Mouse (Mus musculus): ENCODE measurements at regions not wholly inside any gene's neighbourhood (a gene's known extent, or its start where the extent isn't known, plus 50 kb on each side); places are given as distances from the start of the nearest gene placed in this dataset.
A peak's percentile ranks its signal among the peaks of the same experiment; 100 is the strongest.

- DNase-seq (ENCODE audit: low spot score) (peak; percentile 61), ATAC-seq (ENCODE audit: insufficient number of reproducible peaks, low FRiP score, low TSS enrichment, low read depth) (0 out of 2 replicates have a peak, but pooled peaks have one; percentile 44)
- WGBS, result 20% methylated on average over 10 of the region's 10 CpGs
- Histone ChIP-seq H3K27me3 (ENCODE audit: control insufficient read depth, insufficient read depth, low read length) (no peaks in the 10 kb centered on the region), H3K9ac (ENCODE audit: low read length) (no peak overlapping the region), H3K9me3 (ENCODE audit: control insufficient read depth, low read length) (no peaks in the 10 kb centered on the region), H3K4me3 (ENCODE audit: low read depth, low read length) (no peak overlapping the region), H3K36me3 (ENCODE audit: control insufficient read depth, insufficient read depth, low read length) (no peaks in the 10 kb centered on the region), H3K4me2 (ENCODE audit: low read depth, severe bottlenecking) (no peak overlapping the region), H3K27ac (replicated peaks; ENCODE audit: low read depth, low read length) (no peak overlapping the region), H3K4me1 (ENCODE audit: control insufficient read depth, insufficient read depth, low read length) (peaks cover 20% of the 10 kb centered on the region)
Measured at GRCm38 (mm10) chr1:90300229-90300628, 96.4 kb downstream of the Ackr3 start.

GRCm38 (mm10) chr1:90304331-90304730 lies 100.6 kb downstream of the Ackr3 start:
- H3K9ac ChIP-seq (ENCODE audit: low read length), result no peak overlapping the region
- H3K4me3 ChIP-seq (ENCODE audit: low read depth, low read length), result no peak overlapping the region
- no peak for DNase-seq (ENCODE audit: low spot score)
- peaks cover 11% of the 10 kb centered on the region for H3K4me1 ChIP-seq (ENCODE audit: control insufficient read depth, insufficient read depth, low read length)
- H3K27me3 ChIP-seq (ENCODE audit: control insufficient read depth, insufficient read depth, low read length), result no peaks in the 10 kb centered on the region
- H3K36me3 ChIP-seq (ENCODE audit: control insufficient read depth, insufficient read depth, low read length), result no peaks in the 10 kb centered on the region
- no peaks in the 10 kb centered on the region for H3K9me3 ChIP-seq (ENCODE audit: control insufficient read depth, low read length)
- 35% methylated on average over 7 of the region's 7 CpGs for WGBS
- no peak overlapping the region for H3K27ac ChIP-seq (replicated peaks; ENCODE audit: low read depth, low read length)
- ATAC-seq (ENCODE audit: insufficient number of reproducible peaks, low FRiP score, low TSS enrichment, low read depth), result no peak
- H3K4me2 ChIP-seq (ENCODE audit: low read depth, severe bottlenecking), result no peak overlapping the region

- no peaks in the 10 kb centered on the region for H3K27me3 ChIP-seq (ENCODE audit: control insufficient read depth, insufficient read depth, low read length)
- H3K27ac ChIP-seq (replicated peaks; ENCODE audit: low read depth, low read length), result no peak overlapping the region
- no peaks in the 10 kb centered on the region for H3K36me3 ChIP-seq (ENCODE audit: control insufficient read depth, insufficient read depth, low read length)
- DNase-seq (ENCODE audit: low spot score), result no peak
- H3K4me3 ChIP-seq (ENCODE audit: low read depth, low read length), result no peak overlapping the region
- H3K9ac ChIP-seq (ENCODE audit: low read length), result no peak overlapping the region
- no peaks in the 10 kb centered on the region for H3K4me1 ChIP-seq (ENCODE audit: control insufficient read depth, insufficient read depth, low read length)
- 69% methylated on average over 3 of the region's 3 CpGs for WGBS
- ATAC-seq (ENCODE audit: insufficient number of reproducible peaks, low FRiP score, low TSS enrichment, low read depth), result no peak
- H3K9me3 ChIP-seq (ENCODE audit: control insufficient read depth, low read length), result no peaks in the 10 kb centered on the region
- no peak overlapping the region for H3K4me2 ChIP-seq (ENCODE audit: low read depth, severe bottlenecking)
Measured at GRCm38 (mm10) chr1:90311016-90311415, 107.2 kb downstream of the Ackr3 start.

- H3K36me3 ChIP-seq (ENCODE audit: control insufficient read depth, insufficient read depth, low read length), result no peaks in the 10 kb centered on the region
- no peak overlapping the region for H3K27ac ChIP-seq (replicated peaks; ENCODE audit: low read depth, low read length)
- H3K4me3 ChIP-seq (ENCODE audit: low read depth, low read length), result no peak overlapping the region
- no peak overlapping the region for H3K9ac ChIP-seq (ENCODE audit: low read length)
- H3K27me3 ChIP-seq (ENCODE audit: control insufficient read depth, insufficient read depth, low read length), result no peaks in the 10 kb centered on the region
- ATAC-seq (ENCODE audit: insufficient number of reproducible peaks, low FRiP score, low TSS enrichment, low read depth) (no peak), DNase-seq (ENCODE audit: low spot score) (no peak)
- H3K9me3 ChIP-seq (ENCODE audit: control insufficient read depth, low read length), result no peaks in the 10 kb centered on the region
- no peak overlapping the region for H3K4me2 ChIP-seq (ENCODE audit: low read depth, severe bottlenecking)
- no peaks in the 10 kb centered on the region for H3K4me1 ChIP-seq (ENCODE audit: control insufficient read depth, insufficient read depth, low read length)
- WGBS, result 67% methylated on average over 8 of the region's 8 CpGs
Measured at GRCm38 (mm10) chr1:90311649-90312442, 108.1 kb downstream of the Ackr3 start.

GRCm38 (mm10) chr1:90313750-90314359 lies 110.1 kb downstream of the Ackr3 start:
- ATAC-seq (ENCODE audit: insufficient number of reproducible peaks, low FRiP score, low TSS enrichment, low read depth), result no peak
- Histone ChIP-seq H3K4me3 (ENCODE audit: low read depth, low read length) (no peak overlapping the region), H3K4me2 (ENCODE audit: low read depth, severe bottlenecking) (no peak overlapping the region), H3K27ac (replicated peaks; ENCODE audit: low read depth, low read length) (no peak overlapping the region), H3K9ac (ENCODE audit: low read length) (no peak overlapping the region), H3K9me3 (ENCODE audit: control insufficient read depth, low read length) (no peaks in the 10 kb centered on the region), H3K36me3 (ENCODE audit: control insufficient read depth, insufficient read depth, low read length) (no peaks in the 10 kb centered on the region), H3K27me3 (ENCODE audit: control insufficient read depth, insufficient read depth, low read length) (no peaks in the 10 kb centered on the region), H3K4me1 (ENCODE audit: control insufficient read depth, insufficient read depth, low read length) (no peaks in the 10 kb centered on the region)
- DNase-seq (ENCODE audit: low spot score), result no peak
- 78% methylated on average over 12 of the region's 12 CpGs for WGBS

GRCm38 (mm10) chr1:90317902-90318301 lies 114.1 kb downstream of the Ackr3 start:
- H3K4me3 ChIP-seq (ENCODE audit: low read depth, low read length), result no peak overlapping the region
- no peak overlapping the region for H3K27ac ChIP-seq (replicated peaks; ENCODE audit: low read depth, low read length)
- ATAC-seq (ENCODE audit: insufficient number of reproducible peaks, low FRiP score, low TSS enrichment, low read depth) (no peak), DNase-seq (ENCODE audit: low spot score) (no peak)
- H3K9ac ChIP-seq (ENCODE audit: low read length), result no peak overlapping the region
- no peaks in the 10 kb centered on the region for H3K9me3 ChIP-seq (ENCODE audit: control insufficient read depth, low read length)
- H3K27me3 ChIP-seq (ENCODE audit: control insufficient read depth, insufficient read depth, low read length), result no peaks in the 10 kb centered on the region
- H3K36me3 ChIP-seq (ENCODE audit: control insufficient read depth, insufficient read depth, low read length), result no peaks in the 10 kb centered on the region
- H3K4me1 ChIP-seq (ENCODE audit: control insufficient read depth, insufficient read depth, low read length), result 0 out of 2 replicates have a peak, but pooled peaks cover 2% of the 10 kb centered on the region
- 87% methylated on average over 6 of the region's 6 CpGs for WGBS
- no peak overlapping the region for H3K4me2 ChIP-seq (ENCODE audit: low read depth, severe bottlenecking)

- Histone ChIP-seq H3K4me1 (ENCODE audit: control insufficient read depth, insufficient read depth, low read length) (0 out of 2 replicates have a peak, but pooled peaks cover 2% of the 10 kb centered on the region), H3K27ac (replicated peaks; ENCODE audit: low read depth, low read length) (no peak overlapping the region), H3K4me2 (ENCODE audit: low read depth, severe bottlenecking) (no peak overlapping the region), H3K9me3 (ENCODE audit: control insufficient read depth, low read length) (no peaks in the 10 kb centered on the region), H3K4me3 (ENCODE audit: low read depth, low read length) (no peak overlapping the region), H3K9ac (ENCODE audit: low read length) (no peak overlapping the region), H3K27me3 (ENCODE audit: control insufficient read depth, insufficient read depth, low read length) (no peaks in the 10 kb centered on the region), H3K36me3 (ENCODE audit: control insufficient read depth, insufficient read depth, low read length) (no peaks in the 10 kb centered on the region)
- WGBS, result 86% methylated on average over 9 of the region's 9 CpGs
- ATAC-seq (ENCODE audit: insufficient number of reproducible peaks, low FRiP score, low TSS enrichment, low read depth), result no peak
- DNase-seq (ENCODE audit: low spot score), result no peak
Measured at GRCm38 (mm10) chr1:90318502-90318901, 114.7 kb downstream of the Ackr3 start.

- Histone ChIP-seq H3K4me3 (ENCODE audit: low read depth, low read length) (no peak overlapping the region), H3K27ac (replicated peaks; ENCODE audit: low read depth, low read length) (no peak overlapping the region), H3K9me3 (ENCODE audit: control insufficient read depth, low read length) (no peaks in the 10 kb centered on the region), H3K4me2 (ENCODE audit: low read depth, severe bottlenecking) (no peak overlapping the region), H3K36me3 (ENCODE audit: control insufficient read depth, insufficient read depth, low read length) (no peaks in the 10 kb centered on the region), H3K9ac (ENCODE audit: low read length) (no peak overlapping the region), H3K27me3 (ENCODE audit: control insufficient read depth, insufficient read depth, low read length) (no peaks in the 10 kb centered on the region), H3K4me1 (ENCODE audit: control insufficient read depth, insufficient read depth, low read length) (0 out of 2 replicates have a peak, but pooled peaks cover 2% of the 10 kb centered on the region)
- ATAC-seq (ENCODE audit: insufficient number of reproducible peaks, low FRiP score, low TSS enrichment, low read depth), result no peak
- 47% methylated on average over 9 of the region's 9 CpGs for WGBS
- no peak for DNase-seq (ENCODE audit: low spot score)
Measured at GRCm38 (mm10) chr1:90320518-90320917, 116.7 kb downstream of the Ackr3 start.
